Mouse (Mus musculus) heart, postnatal 4 days (tissue): ENCODE results near the gene Dusp14. TPM values are rescaled to one million over a fixed set of nuclear protein-coding genes. Genes with fewer than 3 reads are reported as not detected.

ENCODE experiments used
- DNase-seq: peaks from one replicate; pipeline ENCODE4 v3.0.0; 2021
- total RNA-seq, 2 experiments: library from RNA; stranded (reverse); gene quantifications; 2 replicates each; pipeline ENCODE4 v1.2.3; 2021

Gene Dusp14
- total RNA-seq, 2 experiments from 2014 or later, result 0.29 to 1.4 TPM

- DNase-seq, result no peak
Observed at GRCm38 (mm10) chr11:84066927-84067645, 2.0 kb downstream of the Dusp14 start.

GRCm38 (mm10) chr11:84066071-84066481, 3.0 kb downstream of the Dusp14 start:
- DNase-seq, result peak; percentile 24

DNA sequence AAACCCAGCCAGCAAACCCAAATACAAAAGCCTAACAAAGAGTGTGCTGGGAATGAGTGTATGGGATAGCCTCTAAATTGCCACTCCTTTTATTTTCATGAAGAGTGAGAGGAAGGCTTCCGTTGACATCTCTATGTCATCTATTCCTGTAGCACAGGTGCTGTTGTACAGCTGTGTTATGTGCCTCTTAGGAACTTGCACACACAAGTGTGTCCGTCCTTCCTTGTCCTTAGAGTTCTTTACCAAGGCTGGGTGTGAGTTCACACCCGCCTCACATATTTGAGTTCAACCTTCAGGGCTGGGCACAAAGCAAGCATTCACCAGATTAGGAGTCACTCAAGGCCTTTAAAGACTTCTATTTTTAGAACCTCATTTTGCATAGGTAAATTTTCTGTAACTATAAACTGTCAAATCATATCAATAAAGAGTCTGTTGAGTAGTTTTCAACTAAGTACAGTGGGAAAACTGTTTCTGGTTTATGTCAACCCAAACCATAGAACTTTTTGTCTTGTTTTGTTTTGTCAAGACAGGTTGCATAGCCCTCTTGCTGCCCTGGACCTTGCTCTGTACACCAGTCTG, 5.3 kb downstream of the Dusp14 start:
- DNase-seq, result no peak

DNA sequence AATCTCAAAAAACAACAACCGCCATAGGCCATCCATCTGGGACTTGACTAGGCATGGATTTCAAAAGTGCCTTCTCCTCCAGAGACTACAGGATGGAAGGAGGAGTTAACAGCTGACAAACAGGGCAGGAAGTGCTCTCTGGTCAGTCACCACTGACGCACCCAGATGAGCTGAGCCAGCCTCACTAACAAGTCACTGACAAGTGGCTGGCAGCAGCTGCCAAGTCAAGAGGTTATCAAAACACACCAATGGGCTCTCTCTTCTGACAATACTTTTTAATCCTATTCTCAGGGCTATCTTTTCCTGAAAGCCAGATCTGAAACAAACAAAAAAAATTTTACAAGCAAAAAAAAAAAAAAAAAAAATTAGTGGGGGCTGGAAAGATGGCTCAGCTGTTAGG, 6.3 kb downstream of the Dusp14 start:
- peak; percentile 41 for DNase-seq

GRCm38 (mm10) chr11:84061881-84062280, 7.2 kb downstream of the Dusp14 start:
- DNase-seq, result no peak

DNA sequence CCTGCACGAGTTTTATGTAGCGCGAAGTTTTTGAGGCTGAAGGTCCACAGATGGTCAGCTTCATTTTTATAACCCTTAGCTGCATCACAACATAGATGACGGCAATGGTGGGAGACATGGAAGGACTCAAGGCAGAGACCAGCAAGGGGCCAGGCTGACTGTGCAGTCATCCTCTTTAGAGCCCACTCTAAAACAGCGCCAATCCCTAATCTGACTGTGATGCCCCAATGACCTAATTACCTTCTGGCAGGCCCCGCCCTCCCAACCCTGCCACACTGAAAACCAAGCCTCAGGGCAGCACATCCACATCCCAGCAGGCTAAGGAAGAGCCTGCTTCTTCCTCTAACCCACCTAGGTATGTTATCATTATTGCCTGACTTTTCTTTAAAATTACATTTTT, 8.4 kb downstream of the Dusp14 start:
- no peak for DNase-seq

DNA sequence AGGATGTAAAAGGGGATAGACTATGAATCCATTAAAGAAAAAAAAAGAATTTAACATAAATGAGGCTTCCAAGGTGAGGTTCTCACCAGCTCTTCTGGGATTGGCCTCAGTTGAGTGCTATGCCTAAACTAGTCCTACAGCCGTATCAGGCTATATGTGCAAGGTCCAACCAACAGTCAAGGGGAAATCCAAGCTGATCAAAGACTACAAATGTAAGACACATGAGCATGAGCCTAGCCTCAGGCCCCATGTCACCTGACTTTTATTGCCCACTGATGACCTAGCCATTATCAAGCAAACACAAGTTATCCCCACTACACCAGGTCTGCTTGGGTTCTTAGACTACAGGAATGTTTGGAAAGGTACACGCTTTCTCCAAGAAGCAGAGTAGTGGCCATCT, 9.3 kb downstream of the Dusp14 start:
- no peak for DNase-seq

- no peak for DNase-seq
Observed at GRCm38 (mm10) chr11:84057418-84057817, 11.6 kb downstream of the Dusp14 start.

- peak; percentile 23 for DNase-seq
Observed at GRCm38 (mm10) chr11:84053524-84054163, 15.4 kb downstream of the Dusp14 start.

DNA sequence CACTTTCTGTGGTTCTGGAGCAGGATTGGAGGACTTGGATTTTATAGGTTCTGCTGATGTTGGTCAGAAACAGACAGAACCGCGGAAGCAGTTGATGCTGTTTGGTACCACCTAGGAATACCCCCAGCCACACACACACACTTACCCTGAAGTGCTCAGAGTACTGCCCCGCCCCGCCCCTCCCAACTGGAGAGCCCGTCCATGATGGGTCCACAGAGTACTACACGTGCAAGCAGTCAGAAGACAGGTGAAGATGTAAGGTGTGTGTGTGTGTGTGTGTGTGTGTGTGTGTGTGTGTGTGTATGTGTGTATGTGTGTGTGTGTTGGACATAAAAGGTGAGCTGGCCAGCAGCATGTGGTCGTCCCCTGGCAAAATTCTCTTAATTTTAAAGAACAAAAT, 16.0 kb downstream of the Dusp14 start:
- no peak for DNase-seq

DNA sequence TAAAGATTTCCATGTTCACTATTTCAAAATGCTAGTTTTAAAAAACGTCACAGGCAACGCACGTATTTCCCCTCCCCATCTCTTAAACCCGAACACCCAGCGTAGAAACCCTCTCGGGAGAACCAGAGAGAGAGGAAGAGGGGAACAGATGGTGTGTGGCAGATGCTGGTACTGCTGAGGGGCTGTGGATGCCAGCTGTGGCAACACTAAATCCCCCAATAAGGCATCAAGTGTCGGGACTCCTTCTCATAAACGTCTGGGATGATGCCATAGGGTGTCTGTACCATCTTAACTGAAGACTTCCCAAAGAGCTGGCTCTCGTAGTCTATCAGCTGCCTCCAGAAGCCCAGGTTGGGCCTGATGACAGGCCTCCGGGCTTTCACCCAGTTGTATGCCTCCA, 20.6 kb downstream of the Dusp14 start:
- no peak for DNase-seq

- DNase-seq, result no peak
Observed at GRCm38 (mm10) chr11:84047270-84047669, 21.8 kb downstream of the Dusp14 start.

DNA sequence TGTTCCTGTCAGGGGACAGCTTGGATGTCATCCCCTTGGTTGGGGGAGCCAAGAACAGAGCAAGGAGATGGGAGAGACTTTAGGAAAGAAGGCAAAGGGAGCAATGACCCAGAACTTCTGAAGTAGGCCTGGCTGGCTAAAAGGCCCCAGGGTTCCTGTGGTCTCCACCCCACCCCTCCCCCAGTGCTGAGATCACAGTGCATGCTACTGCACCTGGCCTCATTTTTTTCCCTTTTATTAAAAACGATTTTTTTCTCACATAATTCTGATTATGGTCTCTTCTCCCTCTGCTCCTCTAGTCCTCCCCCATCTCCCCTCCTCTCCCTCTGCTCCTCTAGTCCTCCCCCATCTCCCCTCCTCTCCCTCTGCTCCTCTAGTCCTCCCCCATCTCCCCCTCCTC, 24.1 kb downstream of the Dusp14 start:
- no peak for DNase-seq

DNA sequence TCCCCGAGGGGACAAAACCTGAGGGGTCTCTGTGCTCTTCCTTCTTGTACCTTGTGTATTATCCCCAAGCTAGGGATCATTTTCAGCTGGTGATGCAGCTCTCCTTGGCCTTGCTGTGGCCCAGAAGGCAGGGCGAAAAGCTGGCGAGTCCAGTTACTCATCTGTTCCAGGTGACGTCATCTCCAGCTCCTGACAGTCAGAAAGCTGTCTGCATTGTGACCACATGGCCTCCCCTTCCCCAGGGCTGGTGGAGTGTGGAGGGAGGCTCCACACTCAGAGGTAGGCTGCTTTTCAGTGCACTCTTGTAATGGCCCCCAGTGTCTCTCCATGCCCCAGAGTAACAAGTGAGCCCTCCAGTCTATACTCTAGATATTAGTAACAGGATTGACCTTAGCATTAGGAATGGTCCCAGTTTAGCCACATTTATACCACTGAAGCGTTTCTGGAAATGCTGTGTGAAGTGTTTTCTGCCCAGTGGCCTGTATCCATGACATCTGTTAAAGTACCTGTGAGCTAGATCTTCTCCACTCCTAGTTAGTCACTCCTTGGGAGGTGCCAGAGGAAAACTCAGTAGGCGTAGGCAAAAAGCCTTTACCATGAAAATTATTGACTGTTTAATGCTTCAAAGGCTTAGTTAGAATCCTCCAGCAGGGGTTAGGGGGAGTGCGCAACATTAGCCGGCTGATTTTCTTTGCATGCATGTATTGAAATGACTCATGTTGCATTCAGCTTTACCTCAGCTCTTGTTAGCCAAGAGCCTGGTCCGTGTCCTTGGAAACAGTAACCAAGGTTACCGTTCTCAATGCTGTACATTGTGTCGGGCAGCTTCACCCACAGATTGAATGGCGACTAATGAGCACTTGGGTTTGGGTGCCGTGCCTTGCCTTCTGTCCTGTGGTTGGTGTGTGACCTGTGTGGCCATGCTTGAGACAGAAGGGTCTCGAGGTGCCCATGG, 26.0 kb downstream of the Dusp14 start:
- DNase-seq, result peak; percentile 15

- no peak for DNase-seq
Observed at GRCm38 (mm10) chr11:84040621-84041020, 28.4 kb downstream of the Dusp14 start.

- DNase-seq, result no peak
Observed at GRCm38 (mm10) chr11:84033671-84034070, 35.4 kb downstream of the Dusp14 start.

GRCm38 (mm10) chr11:84032559-84032958, 36.5 kb downstream of the Dusp14 start:
- DNase-seq, result no peak

- DNase-seq, result peak; percentile 56
Observed at GRCm38 (mm10) chr11:84031971-84032370, 37.1 kb downstream of the Dusp14 start.

GRCm38 (mm10) chr11:84028271-84029028, 40.6 kb downstream of the Dusp14 start:
- DNase-seq, result peak; percentile 82

GRCm38 (mm10) chr11:84027231-84027630, 41.8 kb downstream of the Dusp14 start:
- DNase-seq, result no peak

DNA sequence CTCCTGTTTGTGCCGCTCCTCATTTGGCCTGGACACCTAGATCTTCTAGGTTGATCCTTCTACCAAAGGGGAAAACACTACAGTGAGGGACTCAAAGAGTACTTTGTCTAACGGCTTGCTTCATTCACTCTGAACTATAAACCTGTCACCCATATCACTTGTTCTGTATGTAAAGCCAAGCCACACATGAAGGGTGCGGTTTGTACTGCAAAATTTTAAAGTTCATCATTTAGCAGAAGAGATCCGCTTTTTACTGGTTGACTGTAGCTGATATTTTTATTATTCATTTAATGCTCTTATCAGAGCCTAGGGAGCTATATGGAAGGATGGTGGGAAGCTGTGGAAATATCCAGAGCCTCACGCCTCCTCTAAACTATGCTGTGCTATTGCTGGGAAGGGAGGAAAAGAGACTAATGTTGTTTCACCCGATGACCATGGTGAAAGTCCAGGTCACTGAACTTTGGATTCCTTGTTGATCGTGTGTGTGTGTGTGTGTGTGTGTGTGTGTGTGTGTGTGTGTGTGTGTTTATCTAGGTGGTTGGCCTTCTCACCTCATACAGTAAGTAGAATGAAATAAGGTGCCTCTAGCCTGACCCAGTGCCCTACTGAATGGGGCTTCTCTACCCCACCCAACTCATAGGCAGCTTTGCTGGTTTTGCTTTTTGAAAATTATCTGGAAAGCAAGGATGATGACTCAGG, 52.1 kb downstream of the Dusp14 start:
- DNase-seq, result no peak
